Mouse (Mus musculus) bone marrow, adult 2 months (tissue): ENCODE measurements at regions not wholly inside any gene's neighbourhood (a gene's known extent, or its start where the extent isn't known, plus 50 kb on each side); places are given as distances from the start of the nearest gene placed in this dataset.

Source experiments
- H3K27ac ChIP-seq: fragments of 200-500 bp; 2 replicates; pipeline ENCODE4 v1.5.1; 2012; ENCODE audit warnings: low read depth, mild to moderate bottlenecking, control low read depth, inconsistent platforms, low read length; ENCODE audit not compliant: control insufficient read depth, poor library complexity, insufficient read depth
- H3K4me1 ChIP-seq: fragments of 200-500 bp; 2 replicates; pipeline ENCODE4 v1.6.1; 2011; ENCODE audit warnings: low read length; ENCODE audit not compliant: control insufficient read depth, insufficient read depth
- H3K4me3 ChIP-seq: fragments of 200-500 bp; replicated peaks from 2 replicates; pipeline ENCODE3; 2011; ENCODE audit warnings: mild to moderate bottlenecking, low read depth, low read length, control low read depth; ENCODE audit not compliant: control insufficient read depth
- CTCF ChIP-seq: fragments of 200-500 bp; IDR thresholded peaks from 2 replicates; pipeline ENCODE4 v1.5.1; 2011; ENCODE audit warnings: low read length, control low read depth; ENCODE audit not compliant: control insufficient read depth, insufficient read depth
- POLR2A ChIP-seq: fragments of 200-500 bp; IDR thresholded peaks from 2 replicates; pipeline ENCODE4 v1.6.1; 2011; ENCODE audit warnings: low read depth, mild to moderate bottlenecking, control low read depth, low read length, borderline replicate concordance; ENCODE audit not compliant: control insufficient read depth
- WGBS: fragments of 180-500 bp; shearing (Covaris S2); methylation state at CpG from one replicate; pipeline ENCODE4 v1.1.7; 2018; 5-methylcytosine and 5-hydroxymethylcytosine counted together

DNA sequence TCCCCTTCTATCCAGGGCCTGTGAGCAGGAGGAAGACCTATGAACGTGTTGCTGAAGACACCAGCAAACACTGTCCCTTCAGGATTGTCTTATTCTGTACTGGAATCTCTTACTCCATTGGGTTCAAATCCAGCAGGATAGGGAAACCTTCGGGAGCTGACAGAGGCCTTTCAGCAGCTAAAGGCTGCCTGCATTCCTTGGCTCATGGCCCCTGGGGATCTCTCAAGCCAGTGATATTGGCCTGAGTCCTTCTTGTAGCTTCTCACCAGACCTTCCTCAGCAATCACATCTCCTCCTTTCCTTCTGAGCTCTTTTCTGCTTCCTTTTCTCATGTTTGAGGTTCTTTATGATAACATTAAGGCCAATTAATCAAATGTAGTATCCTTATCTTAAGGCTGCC lies 103.8 kb upstream of the Sh3bp4 start:
- TF ChIP-seq CTCF (no peak), POLR2A (no peak)
- H3K4me1 ChIP-seq, result no peaks in the 10 kb centered on the region
- no peak overlapping the region for H3K27ac ChIP-seq
- WGBS, result 81% methylated on average over 2 of the region's 2 CpGs
- no peak overlapping the region for H3K4me3 ChIP-seq

DNA sequence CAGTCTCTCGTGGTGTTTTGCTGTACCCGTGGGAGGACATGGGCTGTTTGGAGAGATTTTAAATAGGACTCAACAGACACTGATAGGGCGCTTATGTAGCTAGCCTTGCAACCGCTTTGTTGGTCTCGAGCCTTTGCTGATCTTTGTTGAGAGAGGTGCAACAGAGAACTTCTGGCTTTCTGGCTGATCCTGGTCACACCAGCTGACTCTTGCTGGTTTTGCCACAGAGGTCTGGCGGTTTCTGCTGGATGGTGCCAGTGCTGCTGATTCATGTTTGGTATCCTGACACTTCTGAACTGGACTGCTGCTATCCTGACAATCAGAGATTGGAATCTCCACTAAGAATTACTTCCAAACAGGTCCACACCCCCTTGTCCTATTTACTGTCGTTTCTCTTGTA lies 102.1 kb upstream of the Sh3bp4 start:
- TF ChIP-seq POLR2A (no peak), CTCF (no peak)
- no peak overlapping the region for H3K4me3 ChIP-seq
- H3K4me1 ChIP-seq, result no peaks in the 10 kb centered on the region
- no peak overlapping the region for H3K27ac ChIP-seq
- 68% methylated on average over 7 of the region's 7 CpGs for WGBS

GRCm38 (mm10) chr1:88969016-88969415 lies 101.2 kb upstream of the Sh3bp4 start:
- WGBS, result 86% methylated on average over 7 of the region's 7 CpGs
- H3K4me1 ChIP-seq, result no peaks in the 10 kb centered on the region
- H3K4me3 ChIP-seq, result no peak overlapping the region
- TF ChIP-seq CTCF, result no peak
- TF ChIP-seq POLR2A, result no peak
- H3K27ac ChIP-seq, result no peak overlapping the region

GRCm38 (mm10) chr1:88969630-88970029 lies 100.6 kb upstream of the Sh3bp4 start:
- Histone ChIP-seq H3K27ac (no peak overlapping the region), H3K4me3 (no peak overlapping the region), H3K4me1 (no peaks in the 10 kb centered on the region)
- no peak for TF ChIP-seq POLR2A
- TF ChIP-seq CTCF, result no peak
- WGBS, result 90% methylated on average over 3 of the region's 3 CpGs

DNA sequence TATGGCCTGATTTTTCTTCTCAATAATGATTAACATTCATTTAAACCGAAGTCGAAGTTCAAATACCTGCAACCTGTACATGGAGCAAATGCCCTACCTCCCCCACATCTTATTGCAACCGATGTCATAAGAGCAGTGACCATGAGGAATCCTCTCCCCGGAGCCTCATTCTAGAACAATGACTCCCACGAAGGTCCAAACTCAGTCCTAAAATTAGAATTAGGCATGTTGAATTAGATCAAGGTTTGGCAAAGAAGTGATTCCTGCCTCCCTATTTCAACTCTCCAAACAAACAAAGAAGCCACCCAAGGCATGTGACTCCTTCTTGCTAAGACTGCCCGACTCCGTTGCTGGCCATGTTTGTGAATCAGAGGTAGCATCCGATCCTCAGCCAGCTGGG lies 94.1 kb upstream of the Sh3bp4 start:
- no peak for TF ChIP-seq CTCF
- TF ChIP-seq POLR2A, result no peak
- Histone ChIP-seq H3K27ac (no peak overlapping the region), H3K4me1 (no peaks in the 10 kb centered on the region), H3K4me3 (no peak overlapping the region)
- 80% methylated on average over 8 of the region's 8 CpGs for WGBS

DNA sequence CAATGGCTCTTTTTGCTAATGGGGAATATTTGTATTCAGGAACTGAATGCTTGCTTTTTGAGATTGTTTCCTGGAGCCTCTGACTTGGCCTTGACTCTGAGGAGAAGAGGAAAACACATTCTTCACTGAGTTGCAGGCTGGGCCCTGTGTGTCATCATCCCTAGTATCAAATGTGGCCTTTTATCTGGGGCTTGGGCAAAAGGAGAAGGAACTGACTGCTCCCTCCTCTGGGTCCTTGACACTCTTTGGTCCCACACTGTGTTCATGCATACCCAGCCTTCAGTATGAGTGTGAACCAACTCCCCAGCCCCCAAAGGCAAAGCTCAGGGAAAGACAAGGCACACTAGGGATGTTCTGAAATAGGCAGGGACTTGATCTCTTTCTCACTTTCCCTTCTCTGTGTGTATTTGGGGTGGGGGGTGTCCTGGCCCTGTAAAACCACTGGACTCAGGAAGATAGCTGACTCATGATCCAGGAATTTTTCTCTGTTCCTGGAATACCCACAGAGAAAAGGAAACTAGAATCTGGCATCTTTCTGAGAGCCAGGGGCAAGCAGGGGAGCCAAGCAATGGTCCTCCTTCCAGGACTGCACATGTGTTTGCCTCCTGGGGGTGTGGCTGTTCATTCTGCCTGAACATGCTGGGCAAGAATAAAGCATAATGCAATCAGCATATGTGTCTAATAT lies 82.1 kb upstream of the Sh3bp4 start:
- H3K4me1 ChIP-seq, result no peaks in the 10 kb centered on the region
- TF ChIP-seq POLR2A (no peak), CTCF (no peak)
- no peak overlapping the region for H3K27ac ChIP-seq
- H3K4me3 ChIP-seq, result no peak overlapping the region

GRCm38 (mm10) chr1:88994588-88995331 lies 75.5 kb upstream of the Sh3bp4 start:
- H3K27ac ChIP-seq, result no peak overlapping the region

DNA sequence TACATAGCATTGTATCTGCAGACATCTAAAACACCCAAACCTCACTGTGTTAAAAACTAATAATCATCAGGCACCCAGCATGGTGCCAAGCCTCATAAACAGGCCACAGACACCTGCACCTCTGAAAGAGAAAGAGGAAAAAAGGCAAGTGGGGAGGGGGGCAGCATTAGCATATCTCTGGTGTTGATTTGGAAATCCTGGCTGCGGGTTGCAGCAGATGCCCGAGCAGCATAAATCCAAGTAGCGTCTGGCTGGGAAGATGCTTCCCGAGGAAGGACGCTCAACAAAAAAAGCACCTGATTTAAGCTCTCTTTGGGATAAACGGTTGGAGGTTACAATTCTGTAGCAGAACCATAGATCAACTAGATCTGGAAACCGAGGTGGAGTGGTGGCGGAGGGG lies 74.3 kb upstream of the Sh3bp4 start:
- 75% methylated on average over 8 of the region's 8 CpGs for WGBS
- no peaks in the 10 kb centered on the region for H3K4me1 ChIP-seq
- TF ChIP-seq POLR2A (no peak), CTCF (no peak)
- no peak overlapping the region for H3K27ac ChIP-seq
- no peak overlapping the region for H3K4me3 ChIP-seq

More at GRCm38 (mm10) chr1:88994588-88995331, 75.5 kb upstream of the Sh3bp4 start:
- TF ChIP-seq POLR2A (no peak), CTCF (no peak)
- no peaks in the 10 kb centered on the region for H3K4me1 ChIP-seq
- no peak overlapping the region for H3K4me3 ChIP-seq
- 82% methylated on average over 12 of the region's 12 CpGs for WGBS

DNA sequence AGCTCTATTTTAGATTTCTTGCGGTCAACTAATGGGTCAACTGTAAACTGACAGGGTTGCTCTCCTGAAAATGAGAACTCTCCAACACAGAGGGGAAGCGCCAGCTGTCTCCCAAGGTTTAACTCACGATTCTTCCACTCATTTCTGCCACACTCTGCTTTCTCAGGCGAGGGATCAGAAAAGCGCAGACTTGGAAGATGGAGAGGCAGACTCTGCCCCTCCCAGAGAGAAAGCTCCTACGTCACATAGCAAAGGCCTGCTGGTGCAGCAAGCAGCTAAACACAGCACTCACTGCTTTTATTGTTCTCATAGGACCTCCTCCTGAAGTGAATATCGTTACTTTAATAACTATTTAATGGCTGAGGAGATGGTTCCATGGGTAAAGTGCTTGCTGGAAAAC lies 73.6 kb upstream of the Sh3bp4 start:
- H3K27ac ChIP-seq, result no peak overlapping the region
- H3K4me3 ChIP-seq, result no peak overlapping the region
- H3K4me1 ChIP-seq, result no peaks in the 10 kb centered on the region
- no peak for TF ChIP-seq CTCF
- TF ChIP-seq POLR2A, result no peak
- WGBS, result 83% methylated on average over 7 of the region's 7 CpGs

DNA sequence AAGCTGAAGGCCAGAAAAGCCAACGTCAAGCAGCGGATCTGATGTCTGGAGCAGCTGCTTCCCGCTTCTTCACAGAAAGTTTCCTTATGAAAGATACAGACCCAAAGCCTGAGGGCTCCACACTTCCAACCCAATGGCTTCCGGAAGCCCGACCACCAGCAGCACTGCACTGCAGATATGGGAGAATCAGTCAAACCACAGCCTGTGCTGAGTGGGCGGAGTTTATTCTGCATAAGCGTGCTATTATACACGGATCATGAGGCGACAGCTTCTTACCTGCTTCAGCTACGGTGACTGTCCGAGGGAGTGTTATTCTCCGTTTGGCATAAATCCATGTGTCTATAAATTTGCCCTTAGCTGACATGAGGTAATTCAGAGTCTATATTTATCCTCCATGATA lies 72.4 kb upstream of the Sh3bp4 start:
- WGBS, result 72% methylated on average over 12 of the region's 12 CpGs
- Histone ChIP-seq H3K4me1 (no peaks in the 10 kb centered on the region), H3K27ac (no peak overlapping the region), H3K4me3 (no peak overlapping the region)
- TF ChIP-seq CTCF (no peak), POLR2A (no peak)
